Mouse (Mus musculus): ENCODE results near the gene Zcchc24.

DNA sequence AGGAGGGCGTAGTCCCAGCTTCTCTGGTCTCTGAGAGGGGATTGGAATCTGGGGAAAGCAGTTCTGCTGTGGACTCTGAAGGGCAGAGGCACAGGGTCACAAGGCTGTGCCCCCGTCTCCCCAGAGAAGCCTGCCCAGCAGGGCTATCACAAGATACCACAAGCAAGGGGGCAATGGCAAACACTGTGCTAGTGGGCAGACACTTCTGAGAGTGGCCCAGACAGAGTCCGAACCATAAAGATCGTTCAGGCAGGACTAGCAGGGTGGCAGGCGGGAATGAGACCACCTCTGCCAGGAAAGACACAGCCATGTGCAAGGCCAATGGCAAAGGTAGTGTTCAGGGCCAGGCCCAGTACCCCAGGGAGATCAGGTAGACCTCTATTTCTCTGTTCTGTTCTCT lies 7.7 kb downstream of the Zcchc24 start:
- TF ChIP-seq CTCF (IDR thresholded peaks at IDR 0.05; ENCODE audit: control insufficient read depth, insufficient read depth, insufficient read length), result no peak
- TF ChIP-seq MYOD1 (IDR thresholded peaks at IDR 0.05; ENCODE audit: control insufficient read depth, insufficient read length, low read depth), result no peak
- no peak for TF ChIP-seq FOSL1 (IDR thresholded peaks at IDR 0.05; ENCODE audit: insufficient read depth, low read length, poor library complexity, severe bottlenecking)
- no peak for TF ChIP-seq USF1 (IDR thresholded peaks at IDR 0.05; ENCODE audit: low read depth)
- TF ChIP-seq MYOG (IDR thresholded peaks at IDR 0.05; ENCODE audit: control insufficient read depth, extremely low read depth, insufficient read length), result no peak
- no peak for TF ChIP-seq MAX (IDR thresholded peaks at IDR 0.05)
- TF ChIP-seq CEBPB (IDR thresholded peaks at IDR 0.05; ENCODE audit: low read depth), result no peak

All from C2C12 (cell line).